Mouse (Mus musculus): ENCODE measurements at regions not wholly inside any gene's neighbourhood (a gene's known extent, or its start where the extent isn't known, plus 50 kb on each side); places are given as distances from the start of the nearest gene placed in this dataset.
"Not testable (repeated sequence)": the region's sequence is repeated elsewhere in the genome, so short reads cannot be mapped to it uniquely, and the experiment has no call there.

GRCm38 (mm10) chr3:21606846-21607245 lies 469.6 kb upstream of the Tbl1xr1 start:
- no peak overlapping the region for H3K4me3 ChIP-seq (ENCODE audit: low read depth, low read length)
- 100% methylated on average over 2 of the region's 2 CpGs for WGBS
- TF ChIP-seq CTCF (IDR thresholded peaks at IDR 0.05; ENCODE audit: extremely low read depth, insufficient read length, insufficient replicate concordance, low read depth, low read length) (no peak), POLR2A (IDR thresholded peaks at IDR 0.05; ENCODE audit: low read depth, low read length) (no peak)

DNA sequence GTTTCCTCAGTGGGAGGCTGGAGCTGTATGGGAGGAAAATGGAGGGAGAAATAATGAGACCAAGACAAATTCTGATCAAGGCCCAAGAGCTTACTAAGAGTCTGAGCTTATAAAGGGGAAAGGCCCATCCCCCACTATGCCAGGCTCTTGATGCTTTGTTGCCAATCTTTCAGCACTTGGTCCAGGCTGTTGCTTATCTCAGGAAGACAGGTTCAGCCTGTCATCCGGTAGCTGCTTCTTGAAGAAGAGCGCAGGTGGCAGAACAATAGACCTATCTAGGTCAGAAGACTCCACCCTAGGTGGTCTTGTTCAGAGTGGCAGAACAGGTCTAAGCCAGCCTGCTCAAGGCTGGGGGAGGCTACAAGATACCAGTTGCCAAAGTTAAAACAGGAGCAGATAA lies 466.2 kb upstream of the Tbl1xr1 start:
- H3K4me1 ChIP-seq (ENCODE audit: control insufficient read depth, insufficient read depth, insufficient read length, low read length): no peaks in the 10 kb centered on the region
- 95% methylated on average over 2 of the region's 2 CpGs for WGBS
- TF ChIP-seq POLR2A (IDR thresholded peaks at IDR 0.05; ENCODE audit: low read depth, low read length) (no peak), CTCF (IDR thresholded peaks at IDR 0.05; ENCODE audit: extremely low read depth, insufficient read length, insufficient replicate concordance, low read depth, low read length) (no peak)
- H3K27me3 ChIP-seq (ENCODE audit: control insufficient read depth, insufficient read depth, low read length): no peaks in the 10 kb centered on the region
- no peaks in the 10 kb centered on the region for H3K36me3 ChIP-seq (ENCODE audit: control insufficient read depth, insufficient read depth, low read length)
- H3K27ac ChIP-seq (ENCODE audit: insufficient read depth, low read depth, low read length): no peak overlapping the region
- no peak overlapping the region for H3K4me3 ChIP-seq (ENCODE audit: low read depth, low read length)

More at GRCm38 (mm10) chr3:21606846-21607245, 469.6 kb upstream of the Tbl1xr1 start:
- Histone ChIP-seq H3K27me3 (ENCODE audit: control insufficient read depth, insufficient read depth, low read length) (no peaks in the 10 kb centered on the region), H3K36me3 (ENCODE audit: control insufficient read depth, insufficient read depth, low read length) (no peaks in the 10 kb centered on the region), H3K4me1 (ENCODE audit: control insufficient read depth, insufficient read depth, insufficient read length, low read length) (no peaks in the 10 kb centered on the region), H3K27ac (ENCODE audit: insufficient read depth, low read depth, low read length) (no peak overlapping the region)

GRCm38 (mm10) chr3:21621745-21622144 lies 454.7 kb upstream of the Tbl1xr1 start:
- H3K4me1 ChIP-seq (ENCODE audit: control insufficient read depth, insufficient read depth, insufficient read length, low read length): no peaks in the 10 kb centered on the region; the same call in 1 of the 2 replicates
- 93% methylated on average over 2 of the region's 2 CpGs for WGBS
- no peaks in the 10 kb centered on the region for H3K36me3 ChIP-seq (ENCODE audit: control insufficient read depth, insufficient read depth, low read length)
- H3K27ac ChIP-seq (ENCODE audit: insufficient read depth, low read depth, low read length): no peak overlapping the region
- no peak overlapping the region for H3K4me3 ChIP-seq (ENCODE audit: low read depth, low read length)
- no peaks in the 10 kb centered on the region for H3K27me3 ChIP-seq (ENCODE audit: control insufficient read depth, insufficient read depth, low read length)
- TF ChIP-seq POLR2A (IDR thresholded peaks at IDR 0.05; ENCODE audit: low read depth, low read length) (no peak), CTCF (IDR thresholded peaks at IDR 0.05; ENCODE audit: extremely low read depth, insufficient read length, insufficient replicate concordance, low read depth, low read length) (no peak)

DNA sequence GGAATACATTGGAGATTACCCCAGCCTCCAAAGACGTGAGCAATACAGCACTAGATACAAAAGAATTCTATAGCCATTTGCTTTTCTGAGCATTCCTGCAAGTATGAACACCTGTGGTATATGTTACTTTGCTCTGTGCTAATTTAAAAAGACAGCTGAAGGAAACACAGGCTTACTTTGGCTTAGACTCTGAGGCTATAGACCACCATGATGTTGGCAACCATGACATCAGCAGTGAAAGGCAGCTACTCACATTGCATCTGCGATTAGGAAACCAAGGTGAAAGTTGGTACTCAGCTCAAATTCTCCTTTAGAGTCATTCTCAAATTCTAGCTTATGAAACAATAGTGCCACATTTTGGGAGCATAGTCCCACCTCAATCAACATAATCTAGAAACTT lies 451.4 kb upstream of the Tbl1xr1 start:
- no peaks in the 10 kb centered on the region for H3K27me3 ChIP-seq (ENCODE audit: control insufficient read depth, insufficient read depth, low read length)
- H3K4me3 ChIP-seq (ENCODE audit: low read depth, low read length): no peak overlapping the region
- 95% methylated on average over 2 of the region's 2 CpGs for WGBS
- no peaks in the 10 kb centered on the region; the same call in 1 of the 2 replicates for H3K4me1 ChIP-seq (ENCODE audit: control insufficient read depth, insufficient read depth, insufficient read length, low read length)
- H3K36me3 ChIP-seq (ENCODE audit: control insufficient read depth, insufficient read depth, low read length): no peaks in the 10 kb centered on the region
- H3K27ac ChIP-seq (ENCODE audit: insufficient read depth, low read depth, low read length): no peak overlapping the region
- no peak for TF ChIP-seq CTCF (IDR thresholded peaks at IDR 0.05; ENCODE audit: extremely low read depth, insufficient read length, insufficient replicate concordance, low read depth, low read length)
- no peak for TF ChIP-seq POLR2A (IDR thresholded peaks at IDR 0.05; ENCODE audit: low read depth, low read length)

DNA sequence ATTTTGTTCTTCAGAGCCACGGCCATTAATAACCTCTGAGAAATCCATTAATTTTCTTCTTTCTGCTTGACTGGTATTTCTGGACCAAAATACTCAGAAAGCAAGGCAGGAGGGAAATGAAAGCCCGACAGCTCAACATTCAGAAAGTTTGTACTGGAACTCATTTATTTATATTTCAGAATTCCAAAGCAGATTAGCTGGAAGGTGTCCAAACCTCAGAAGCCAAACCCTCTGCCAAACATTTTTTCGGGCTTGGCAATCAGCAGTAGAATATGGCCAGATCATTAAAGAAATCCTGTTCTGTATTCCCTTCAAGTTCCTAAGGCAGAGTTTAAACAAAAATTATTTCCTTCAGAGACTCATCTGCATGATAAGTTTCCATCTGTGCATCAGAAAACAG lies 450.4 kb upstream of the Tbl1xr1 start:
- H3K27me3 ChIP-seq (ENCODE audit: control insufficient read depth, insufficient read depth, low read length): no peaks in the 10 kb centered on the region
- H3K4me1 ChIP-seq (ENCODE audit: control insufficient read depth, insufficient read depth, insufficient read length, low read length): no peaks in the 10 kb centered on the region; the same call in 1 of the 2 replicates
- no peaks in the 10 kb centered on the region for H3K36me3 ChIP-seq (ENCODE audit: control insufficient read depth, insufficient read depth, low read length)
- TF ChIP-seq CTCF (IDR thresholded peaks at IDR 0.05; ENCODE audit: extremely low read depth, insufficient read length, insufficient replicate concordance, low read depth, low read length): no peak
- no peak for TF ChIP-seq POLR2A (IDR thresholded peaks at IDR 0.05; ENCODE audit: low read depth, low read length)
- no peak overlapping the region for H3K4me3 ChIP-seq (ENCODE audit: low read depth, low read length)
- WGBS: 29% methylated on average over 3 of the region's 3 CpGs
- H3K27ac ChIP-seq (ENCODE audit: insufficient read depth, low read depth, low read length): no peak overlapping the region

DNA sequence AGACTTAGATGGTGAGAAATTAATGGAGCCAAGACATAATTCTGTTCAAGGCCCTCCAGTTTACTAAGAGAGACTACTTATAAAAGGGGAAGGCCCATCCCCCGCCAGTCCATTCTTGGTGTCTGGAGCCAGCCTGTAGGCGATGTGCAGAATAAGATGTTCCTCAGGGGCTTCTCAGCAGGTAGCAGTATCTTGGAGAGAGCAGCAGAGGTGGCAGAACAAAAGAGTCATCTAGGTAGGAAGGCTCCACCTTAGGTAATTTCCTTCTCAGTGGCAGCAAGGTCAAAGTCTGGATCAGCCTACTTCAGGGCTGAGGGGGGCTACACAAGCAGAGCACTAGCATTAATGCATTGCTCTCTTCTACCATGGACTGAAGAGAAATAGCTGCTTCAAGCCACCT lies 449.4 kb upstream of the Tbl1xr1 start:
- 90% methylated on average over 2 of the region's 2 CpGs for WGBS

DNA sequence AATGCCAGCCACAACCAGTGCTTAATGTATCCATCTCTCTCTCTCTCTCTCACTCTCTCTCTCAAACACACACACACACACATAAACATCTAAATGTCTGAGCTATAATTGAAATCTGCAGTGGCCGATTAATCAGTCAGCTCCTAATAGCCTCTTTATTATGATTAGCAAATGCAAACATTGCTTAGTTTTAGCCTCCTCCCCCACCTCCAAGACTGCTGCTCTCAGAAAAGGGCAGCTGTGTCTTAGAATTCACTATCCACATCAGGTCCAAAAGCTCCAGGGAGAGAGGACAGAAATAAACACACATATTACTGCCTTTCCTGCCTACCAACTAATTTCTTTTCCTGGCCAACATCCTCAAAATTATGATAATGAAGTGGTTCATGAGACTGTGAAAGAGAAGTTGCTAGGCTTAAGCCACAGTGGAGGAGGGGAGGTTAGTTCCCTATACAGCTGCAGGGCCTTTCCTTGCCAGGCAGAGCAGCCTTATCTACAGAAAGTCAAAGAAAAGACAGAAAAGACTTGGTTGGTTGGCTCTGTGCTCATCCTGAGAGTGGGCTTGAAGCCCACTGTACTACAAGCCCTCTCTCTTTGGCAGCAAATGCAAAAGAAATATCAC lies 442.7 kb upstream of the Tbl1xr1 start:
- H3K4me1 ChIP-seq (ENCODE audit: control insufficient read depth, insufficient read depth, insufficient read length, low read length): peaks cover under 1% of the 10 kb centered on the region; the same call in 1 of the 2 replicates
- H3K4me3 ChIP-seq (ENCODE audit: low read depth, low read length): no peak overlapping the region
- H3K27ac ChIP-seq (ENCODE audit: insufficient read depth, low read depth, low read length): no peak overlapping the region
- H3K27me3 ChIP-seq (ENCODE audit: control insufficient read depth, insufficient read depth, low read length): no peaks in the 10 kb centered on the region
- TF ChIP-seq POLR2A (IDR thresholded peaks at IDR 0.05; ENCODE audit: low read depth, low read length) (no peak), CTCF (IDR thresholded peaks at IDR 0.05; ENCODE audit: extremely low read depth, insufficient read length, insufficient replicate concordance, low read depth, low read length) (no peak)
- WGBS: 17% methylated on average over 1 of the region's 1 CpGs
- H3K36me3 ChIP-seq (ENCODE audit: control insufficient read depth, insufficient read depth, low read length): no peaks in the 10 kb centered on the region

More for the DNA sequence above, 449.4 kb upstream of the Tbl1xr1 start:
- not testable (repeated sequence) for H3K27ac ChIP-seq (ENCODE audit: insufficient read depth, low read depth, low read length); H3K4me1 ChIP-seq (ENCODE audit: control insufficient read depth, insufficient read depth, insufficient read length, low read length); H3K36me3 ChIP-seq (ENCODE audit: control insufficient read depth, insufficient read depth, low read length); H3K27me3 ChIP-seq (ENCODE audit: control insufficient read depth, insufficient read depth, low read length); H3K4me3 ChIP-seq (ENCODE audit: low read depth, low read length)

Data from small intestine, adult 2 months (tissue).